Mouse (Mus musculus): ENCODE results near the gene Dhx15. TPM values are rescaled to one million over a fixed set of nuclear protein-coding genes. Genes with fewer than 3 reads are reported as not detected.

Dhx15 gene
- polyA plus RNA-seq, 1 experiment = not detected

DNA sequence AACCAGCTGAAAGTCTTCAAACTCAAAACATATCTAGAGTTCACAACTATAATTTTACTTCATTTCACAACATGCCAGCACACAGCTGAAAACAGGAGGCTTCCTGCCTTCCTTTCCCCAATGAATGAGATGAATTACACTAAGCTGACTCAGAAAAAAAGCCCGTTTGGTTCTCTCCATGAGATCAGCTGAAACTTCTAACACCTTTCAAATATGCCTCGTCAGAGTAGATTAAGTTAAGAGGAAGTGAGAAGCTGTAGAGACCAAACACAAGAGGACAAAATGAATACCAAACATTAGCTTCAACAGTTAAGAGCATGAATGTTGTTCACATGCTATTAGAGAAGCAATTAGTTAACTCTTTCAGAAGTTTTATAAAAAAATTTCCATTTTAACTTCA lies 21.8 kb downstream of the Dhx15 start:
- H3K4me1 ChIP-seq (ENCODE audit: control insufficient read depth, insufficient read depth, low read length) = no peaks in the 10 kb centered on the region
- 15% methylated on average over 2 of the region's 2 CpGs for WGBS
- TF ChIP-seq CTCF (IDR thresholded peaks at IDR 0.05; ENCODE audit: insufficient read depth, low read depth, low read length) (no peak), POLR2A (IDR thresholded peaks at IDR 0.05; ENCODE audit: insufficient read depth, low read depth, low read length) (no peak)
- no peak overlapping the region for H3K4me3 ChIP-seq (ENCODE audit: insufficient read depth, low read depth, low read length)
- no peak overlapping the region for H3K27ac ChIP-seq (ENCODE audit: insufficient read depth, low read depth, low read length)

DNA sequence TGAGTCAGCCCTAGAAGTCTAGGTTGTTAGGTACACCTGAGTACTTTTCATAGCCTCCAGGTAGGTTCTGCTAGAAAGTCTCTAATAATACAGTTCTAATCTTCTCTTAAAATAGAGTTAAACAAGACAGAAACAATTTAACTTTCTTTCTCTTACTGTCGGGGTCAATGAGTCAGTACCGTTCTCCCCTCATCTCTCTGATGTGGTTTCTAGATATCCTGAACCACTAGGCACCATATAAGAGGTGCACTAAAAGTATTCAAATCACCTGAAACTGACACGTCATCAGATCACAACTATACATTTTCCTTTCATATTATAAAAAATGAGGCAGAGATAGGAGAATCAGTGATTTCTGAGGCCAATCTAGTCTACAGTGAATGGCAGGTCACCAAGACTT lies 41.2 kb downstream of the Dhx15 start:
- Histone ChIP-seq H3K27ac (ENCODE audit: insufficient read depth, low read depth, low read length) (no peak overlapping the region), H3K4me3 (ENCODE audit: insufficient read depth, low read depth, low read length) (no peak overlapping the region), H3K4me1 (ENCODE audit: control insufficient read depth, insufficient read depth, low read length) (no peaks in the 10 kb centered on the region)
- no peak for TF ChIP-seq POLR2A (IDR thresholded peaks at IDR 0.05; ENCODE audit: insufficient read depth, low read depth, low read length)
- no peak for TF ChIP-seq CTCF (IDR thresholded peaks at IDR 0.05; ENCODE audit: insufficient read depth, low read depth, low read length)
- WGBS = 89% methylated on average over 3 of the region's 3 CpGs

DNA sequence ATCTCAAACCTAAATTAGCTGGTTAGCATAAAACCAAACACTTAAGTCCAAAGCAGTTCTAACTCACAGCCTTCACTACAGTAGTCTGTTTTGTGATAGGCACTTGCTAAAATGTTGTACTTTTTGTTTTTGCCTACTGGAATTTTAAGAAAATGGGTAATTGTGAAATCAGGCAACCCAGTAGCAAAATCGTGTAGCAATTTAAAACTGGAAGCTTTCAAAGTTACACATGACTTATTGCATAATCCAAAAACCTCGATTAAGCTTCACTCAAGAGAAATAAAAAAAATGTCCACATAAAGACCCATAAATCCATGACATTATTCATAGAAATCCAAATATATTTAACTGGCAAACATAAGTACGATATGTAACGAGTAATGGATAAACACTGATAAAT lies 43.2 kb downstream of the Dhx15 start:
- TF ChIP-seq POLR2A (IDR thresholded peaks at IDR 0.05; ENCODE audit: insufficient read depth, low read depth, low read length) (no peak), CTCF (IDR thresholded peaks at IDR 0.05; ENCODE audit: insufficient read depth, low read depth, low read length) (no peak)
- no peak overlapping the region for H3K4me3 ChIP-seq (ENCODE audit: insufficient read depth, low read depth, low read length)
- no peak overlapping the region for H3K27ac ChIP-seq (ENCODE audit: insufficient read depth, low read depth, low read length)
- 61% methylated on average over 4 of the region's 4 CpGs for WGBS
- H3K4me1 ChIP-seq (ENCODE audit: control insufficient read depth, insufficient read depth, low read length) = no peaks in the 10 kb centered on the region

DNA sequence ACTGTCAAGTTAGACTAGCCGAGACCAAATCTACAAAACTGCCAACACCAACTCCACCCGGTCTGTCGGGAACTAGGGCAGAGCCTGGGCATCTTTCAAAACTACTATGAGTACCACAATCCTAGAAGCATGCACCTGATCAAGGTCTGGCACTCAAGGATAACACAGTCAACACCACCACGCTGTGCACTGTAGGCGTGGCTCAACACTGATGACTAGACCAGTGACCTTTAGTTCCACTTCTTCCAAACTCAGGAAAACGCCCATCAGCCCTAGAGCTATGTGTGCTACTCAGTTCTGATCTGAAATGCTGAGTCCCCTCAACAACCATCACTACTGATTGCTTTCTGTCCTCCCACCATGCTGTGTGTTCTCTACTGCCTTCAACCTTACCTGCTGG lies 44.6 kb downstream of the Dhx15 start:
- TF ChIP-seq POLR2A (IDR thresholded peaks at IDR 0.05; ENCODE audit: insufficient read depth, low read depth, low read length) (no peak), CTCF (IDR thresholded peaks at IDR 0.05; ENCODE audit: insufficient read depth, low read depth, low read length) (no peak)
- H3K4me1 ChIP-seq (ENCODE audit: control insufficient read depth, insufficient read depth, low read length) = no peaks in the 10 kb centered on the region
- H3K27ac ChIP-seq (ENCODE audit: insufficient read depth, low read depth, low read length) = no peak overlapping the region
- H3K4me3 ChIP-seq (ENCODE audit: insufficient read depth, low read depth, low read length) = no peak overlapping the region
- WGBS = 88% methylated on average over 6 of the region's 6 CpGs

DNA sequence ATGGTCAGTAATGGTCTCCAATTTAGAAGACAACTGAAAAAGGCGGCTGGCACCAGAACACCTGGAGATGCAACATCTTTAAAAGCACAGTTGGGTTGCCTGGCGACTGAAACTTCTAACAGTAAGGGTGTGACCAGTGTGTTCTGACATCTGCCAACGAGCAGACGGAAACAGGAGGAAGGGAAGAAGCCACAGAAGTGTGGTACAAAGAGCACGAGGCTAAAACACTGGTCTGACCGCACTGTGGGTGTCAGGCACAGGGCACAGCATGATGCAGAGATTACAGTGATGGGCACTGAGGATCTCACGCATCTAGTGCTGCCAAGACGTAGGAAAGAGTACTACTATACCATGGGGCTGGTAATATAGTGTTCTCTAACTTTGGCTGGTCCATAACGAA lies 48.4 kb downstream of the Dhx15 start:
- TF ChIP-seq CTCF (IDR thresholded peaks at IDR 0.05; ENCODE audit: insufficient read depth, low read depth, low read length) = no peak
- TF ChIP-seq POLR2A (IDR thresholded peaks at IDR 0.05; ENCODE audit: insufficient read depth, low read depth, low read length) = no peak
- Histone ChIP-seq H3K27ac (ENCODE audit: insufficient read depth, low read depth, low read length) (no peak overlapping the region), H3K4me3 (ENCODE audit: insufficient read depth, low read depth, low read length) (no peak overlapping the region), H3K4me1 (ENCODE audit: control insufficient read depth, insufficient read depth, low read length) (no peaks in the 10 kb centered on the region)
- 80% methylated on average over 9 of the region's 9 CpGs for WGBS

DNA sequence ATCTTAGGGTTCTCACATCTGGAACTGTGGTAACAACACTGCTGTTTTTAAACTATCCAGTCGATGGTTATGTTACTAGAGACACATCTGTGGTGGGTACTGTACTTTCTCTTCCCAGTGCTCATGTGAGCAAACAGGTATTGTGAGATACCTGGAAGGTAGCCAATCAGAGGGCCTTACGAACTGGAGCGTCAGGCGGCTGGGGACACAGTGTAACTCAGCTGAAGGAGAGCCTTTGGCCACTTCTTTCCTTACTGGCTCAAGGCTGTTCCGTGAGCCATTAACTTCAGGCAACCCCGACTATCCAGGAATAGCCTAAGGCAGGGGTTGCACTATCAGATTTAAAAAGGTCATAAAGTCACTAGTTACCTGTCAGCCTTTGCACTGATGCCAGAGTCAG lies 51.5 kb downstream of the Dhx15 start:
- H3K4me1 ChIP-seq (ENCODE audit: control insufficient read depth, insufficient read depth, low read length) = no peaks in the 10 kb centered on the region
- 89% methylated on average over 6 of the region's 6 CpGs for WGBS
- H3K4me3 ChIP-seq (ENCODE audit: insufficient read depth, low read depth, low read length) = no peak overlapping the region
- TF ChIP-seq CTCF (IDR thresholded peaks at IDR 0.05; ENCODE audit: insufficient read depth, low read depth, low read length) = no peak
- TF ChIP-seq POLR2A (IDR thresholded peaks at IDR 0.05; ENCODE audit: insufficient read depth, low read depth, low read length) = no peak
- H3K27ac ChIP-seq (ENCODE audit: insufficient read depth, low read depth, low read length) = no peak overlapping the region

DNA sequence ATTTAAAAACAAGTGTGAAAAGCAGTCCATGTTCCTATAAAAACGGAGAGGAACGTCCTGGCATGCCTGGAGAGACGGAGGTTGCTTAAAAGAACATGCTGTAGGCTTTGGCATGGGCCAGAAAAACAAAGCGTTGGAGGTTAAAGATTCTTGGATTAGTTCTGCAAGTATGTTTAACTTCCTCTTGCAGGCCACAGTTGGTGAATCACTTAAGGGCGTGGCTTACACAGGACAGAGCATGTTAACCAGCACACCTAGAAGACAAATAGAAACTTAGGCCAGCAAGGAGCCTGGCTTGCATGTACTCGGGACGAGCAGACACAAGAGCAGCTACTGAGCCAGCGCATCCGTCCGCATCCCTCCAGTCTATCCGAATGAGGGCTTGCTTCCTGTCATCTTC lies 52.2 kb downstream of the Dhx15 start:
- Histone ChIP-seq H3K27ac (ENCODE audit: insufficient read depth, low read depth, low read length) (no peak overlapping the region), H3K4me3 (ENCODE audit: insufficient read depth, low read depth, low read length) (no peak overlapping the region), H3K4me1 (ENCODE audit: control insufficient read depth, insufficient read depth, low read length) (no peaks in the 10 kb centered on the region)
- TF ChIP-seq CTCF (IDR thresholded peaks at IDR 0.05; ENCODE audit: insufficient read depth, low read depth, low read length) (no peak), POLR2A (IDR thresholded peaks at IDR 0.05; ENCODE audit: insufficient read depth, low read depth, low read length) (no peak)
- 90% methylated on average over 11 of the region's 11 CpGs for WGBS

DNA sequence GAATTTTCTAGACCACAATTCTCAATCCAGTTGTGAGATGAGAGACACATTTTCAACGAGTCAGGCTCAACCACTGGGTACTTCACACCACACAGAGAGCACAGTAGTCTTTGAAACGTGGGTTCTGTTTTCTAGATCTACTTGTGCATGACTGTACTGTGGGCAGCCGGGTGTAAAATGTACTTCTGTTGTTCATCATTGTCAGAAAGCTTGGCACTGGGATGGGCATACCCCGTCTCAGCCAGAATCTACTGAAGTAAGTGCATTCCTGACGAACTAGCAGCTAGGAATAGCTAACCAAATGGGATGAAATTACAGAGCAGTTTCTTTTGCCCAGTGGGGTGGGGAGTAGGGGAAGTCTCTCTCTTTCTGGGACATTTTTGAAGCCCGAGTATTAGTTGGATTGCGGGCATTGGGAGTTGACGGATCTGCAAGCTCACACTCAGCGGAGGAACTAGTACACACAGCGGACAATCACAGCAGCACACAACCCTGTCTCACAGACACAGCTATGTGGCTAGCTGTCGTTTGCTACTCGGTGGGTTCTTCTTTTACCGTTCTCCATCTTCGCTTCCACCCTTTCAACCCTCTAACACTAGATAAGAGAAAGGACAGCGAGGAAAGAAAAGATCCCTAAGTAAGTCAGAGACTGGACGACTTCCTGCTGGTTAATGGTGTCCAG lies 54.7 kb downstream of the Dhx15 start:
- TF ChIP-seq POLR2A (IDR thresholded peaks at IDR 0.05; ENCODE audit: insufficient read depth, low read depth, low read length) (no peak), CTCF (IDR thresholded peaks at IDR 0.05; ENCODE audit: insufficient read depth, low read depth, low read length) (no peak)
- WGBS = 64% methylated on average over 16 of the region's 16 CpGs
- no peak overlapping the region for H3K4me3 ChIP-seq (ENCODE audit: insufficient read depth, low read depth, low read length)
- H3K27ac ChIP-seq (ENCODE audit: insufficient read depth, low read depth, low read length) = no peak overlapping the region
- H3K4me1 ChIP-seq (ENCODE audit: control insufficient read depth, insufficient read depth, low read length) = no peaks in the 10 kb centered on the region

DNA sequence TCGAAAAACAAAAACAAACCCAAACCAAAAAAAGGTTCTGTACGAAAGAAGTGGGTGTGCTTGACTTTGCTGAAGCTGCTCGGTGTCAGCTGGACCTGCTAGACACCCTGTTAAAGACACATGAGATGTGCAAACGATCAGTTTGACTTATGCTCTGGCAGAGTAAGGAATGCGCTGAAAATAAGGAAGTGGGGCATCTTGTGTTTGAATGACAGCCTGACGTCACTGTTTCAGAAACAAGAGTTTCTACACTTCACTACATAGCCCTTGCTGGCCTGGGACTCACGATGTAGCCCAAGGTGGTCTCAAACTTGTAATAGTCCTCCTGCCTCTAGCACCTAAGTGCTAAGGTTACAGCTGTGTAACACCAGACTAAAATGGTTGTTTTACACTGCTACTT lies 57.5 kb downstream of the Dhx15 start:
- Histone ChIP-seq H3K4me3 (ENCODE audit: insufficient read depth, low read depth, low read length) (no peak overlapping the region), H3K27ac (ENCODE audit: insufficient read depth, low read depth, low read length) (no peak overlapping the region), H3K4me1 (ENCODE audit: control insufficient read depth, insufficient read depth, low read length) (no peaks in the 10 kb centered on the region)
- TF ChIP-seq POLR2A (IDR thresholded peaks at IDR 0.05; ENCODE audit: insufficient read depth, low read depth, low read length) (no peak), CTCF (IDR thresholded peaks at IDR 0.05; ENCODE audit: insufficient read depth, low read depth, low read length) (no peak)
- WGBS = 87% methylated on average over 7 of the region's 7 CpGs

DNA sequence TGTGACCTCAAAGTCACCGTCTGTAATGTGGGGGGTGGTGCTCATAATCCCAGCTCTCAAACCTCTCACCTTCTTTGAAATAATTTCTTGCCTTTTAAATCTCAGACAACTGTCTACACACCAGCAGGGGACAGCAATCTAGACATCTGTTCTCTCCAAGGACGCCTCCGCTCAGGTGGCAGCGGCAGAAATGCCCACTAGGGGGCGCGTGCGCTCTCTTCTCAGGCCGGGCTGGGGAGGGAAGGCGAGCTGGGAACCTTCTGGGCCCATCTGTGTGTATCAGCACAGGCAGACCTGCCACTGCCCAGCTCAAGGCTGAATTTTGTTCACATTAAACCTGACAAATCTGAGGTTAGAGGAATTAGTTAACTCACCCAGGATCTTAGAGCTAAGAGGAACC lies 58.2 kb downstream of the Dhx15 start:
- peak; percentile 54; the same call in 1 of the 2 replicates for TF ChIP-seq CTCF (IDR thresholded peaks at IDR 0.05; ENCODE audit: insufficient read depth, low read depth, low read length)
- no peak for TF ChIP-seq POLR2A (IDR thresholded peaks at IDR 0.05; ENCODE audit: insufficient read depth, low read depth, low read length)
- WGBS = 34% methylated on average over 9 of the region's 9 CpGs
- Histone ChIP-seq H3K4me1 (ENCODE audit: control insufficient read depth, insufficient read depth, low read length) (no peaks in the 10 kb centered on the region), H3K27ac (ENCODE audit: insufficient read depth, low read depth, low read length) (no peak overlapping the region), H3K4me3 (ENCODE audit: insufficient read depth, low read depth, low read length) (no peak overlapping the region)
